ENCODE assay signal across 8 mouse cellular contexts in the genomic region with DNA sequence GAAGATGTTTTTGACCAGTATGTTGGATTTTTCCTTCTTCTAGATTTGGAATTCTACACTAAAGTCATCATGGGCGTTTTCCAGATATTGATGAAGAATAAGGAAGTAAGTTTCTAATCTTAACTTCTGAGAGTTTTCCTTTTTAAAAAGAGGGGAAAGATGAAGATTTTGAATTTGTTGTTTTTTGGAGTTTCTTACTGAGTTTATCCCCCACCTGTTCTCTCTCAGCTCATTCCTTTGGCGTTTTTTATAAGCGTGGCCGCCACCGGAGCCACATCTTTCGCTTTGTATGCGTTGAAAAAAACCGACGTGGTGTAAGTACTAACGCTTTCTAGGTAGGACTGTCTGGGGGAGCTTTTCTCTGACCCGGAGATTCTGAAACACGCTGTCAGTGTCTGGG. TPM values are rescaled to one million over a fixed set of nuclear protein-coding genes. Genes with fewer than 3 reads are reported as not detected.
A peak's percentile ranks its signal among the peaks of the same experiment; 100 is the strongest.
DNase-seq lines count a peak whose midpoint lies in the region; ATAC-seq lines count a peak whose summit lies in the region.

No protein-coding gene starts in this region.

- WGBS in neural tube, embryonic 11.5 days: 40% methylated on average over 12 of the region's 12 CpGs
- WGBS in forebrain, embryonic 15.5 days: 32% methylated on average over 12 of the region's 12 CpGs
- 38% methylated on average over 12 of the region's 12 CpGs for WGBS in liver, embryonic 11.5 days
- 31% methylated on average over 12 of the region's 12 CpGs for WGBS in stomach, embryonic 14.5 days

- peaks cover 5% of the 10 kb centered on the region; the same call in 1 of the 2 replicates for H3K27me3 ChIP-seq in neural tube, embryonic 11.5 days (ENCODE audit: control insufficient read depth, insufficient read depth, low read length)
- peaks cover 9% of the 10 kb centered on the region; the same call in 1 of the 2 replicates for H3K27me3 ChIP-seq in forebrain, embryonic 15.5 days
- H3K27me3 ChIP-seq in liver, embryonic 11.5 days (replicated peaks; ENCODE audit: control insufficient read depth, insufficient read depth, low read length): no peaks in the 10 kb centered on the region; the same call in 1 of the 2 replicates
- no peaks in the 10 kb centered on the region for H3K27me3 ChIP-seq in stomach, embryonic 14.5 days (ENCODE audit: control insufficient read depth, insufficient read depth, low read length)

- no peaks in the 10 kb centered on the region for H3K9me3 ChIP-seq in neural tube, embryonic 11.5 days (ENCODE audit: control insufficient read depth, low read length)
- H3K9me3 ChIP-seq in forebrain, embryonic 15.5 days: no peaks in the 10 kb centered on the region
- H3K9me3 ChIP-seq in liver, embryonic 11.5 days (ENCODE audit: control insufficient read depth, low read length): no peaks in the 10 kb centered on the region
- no peaks in the 10 kb centered on the region for H3K9me3 ChIP-seq in stomach, embryonic 14.5 days (ENCODE audit: control insufficient read depth, low read depth, low read length)

- ATAC-seq in neural tube, embryonic 11.5 days (ENCODE audit: insufficient read depth, low FRiP score, low TSS enrichment): no peak
- no peak for ATAC-seq in forebrain, embryonic 15.5 days (replicated peaks)
- ATAC-seq in liver, embryonic 11.5 days (replicated peaks; ENCODE audit: low FRiP score): no peak
- no peak for ATAC-seq in stomach, embryonic 14.5 days (ENCODE audit: insufficient number of reproducible peaks, insufficient read depth, low FRiP score, low read depth)
- no peak for ATAC-seq in monocyte, adult 5-6 weeks (replicated peaks; ENCODE audit: insufficient number of reproducible peaks, low FRiP score, low TSS enrichment, poor library complexity, severe bottlenecking)

- no peak for DNase-seq in neural tube, embryonic 11.5 days (ENCODE audit: low spot score)
- DNase-seq in neural tube, embryonic 10.5 days (ENCODE audit: extremely low spot score, low spot score): no peak
- no peak for DNase-seq in liver, embryonic 11.5 days (ENCODE audit: low spot score)
- DNase-seq in right cerebral cortex, postnatal 4 days: no peak
- no peak for DNase-seq in right cerebral cortex, postnatal 36 days (ENCODE audit: low spot score in 2 of 2)

- peak overlapping the region; percentile 56 for H3K4me2 ChIP-seq in neural tube, embryonic 11.5 days (ENCODE audit: low read depth)
- peak overlapping the region; percentile 61 for H3K4me2 ChIP-seq in forebrain, embryonic 15.5 days (replicated peaks)
- H3K4me2 ChIP-seq in liver, embryonic 11.5 days: peak overlapping the region; percentile 58
- H3K4me2 ChIP-seq in stomach, embryonic 14.5 days (replicated peaks; ENCODE audit: low read depth, low read length): peak overlapping the region; percentile 46

- H3K27ac ChIP-seq in neural tube, embryonic 11.5 days (ENCODE audit: low read depth, low read length): no peak overlapping the region
- H3K27ac ChIP-seq in forebrain, embryonic 15.5 days (replicated peaks): no peak overlapping the region
- no peak overlapping the region for H3K27ac ChIP-seq in liver, embryonic 11.5 days (ENCODE audit: low read depth, low read length)
- H3K27ac ChIP-seq in stomach, embryonic 14.5 days (ENCODE audit: low read length): no peak overlapping the region

- H3K36me3 ChIP-seq in neural tube, embryonic 11.5 days (ENCODE audit: control insufficient read depth, insufficient read depth, low read length): peaks cover 6% of the 10 kb centered on the region
- H3K36me3 ChIP-seq in forebrain, embryonic 15.5 days: peaks cover 6% of the 10 kb centered on the region
- 0 out of 2 replicates have a peak, but pooled peaks cover 4% of the 10 kb centered on the region for H3K36me3 ChIP-seq in liver, embryonic 11.5 days (ENCODE audit: control insufficient read depth, insufficient read depth, low read length)
- peaks cover 6% of the 10 kb centered on the region; the same call in 1 of the 2 replicates for H3K36me3 ChIP-seq in stomach, embryonic 14.5 days (ENCODE audit: control insufficient read depth, insufficient read depth, low read length)

- H3K9ac ChIP-seq in neural tube, embryonic 11.5 days (ENCODE audit: low read length): no peak overlapping the region
- peak overlapping the region; percentile 39 for H3K9ac ChIP-seq in forebrain, embryonic 15.5 days (replicated peaks)
- H3K9ac ChIP-seq in liver, embryonic 11.5 days (ENCODE audit: low read depth, low read length): no peak overlapping the region
- H3K9ac ChIP-seq in stomach, embryonic 14.5 days (replicated peaks; ENCODE audit: low read depth, low read length): no peak overlapping the region

- H3K4me1 ChIP-seq in neural tube, embryonic 11.5 days (ENCODE audit: control insufficient read depth, insufficient read depth, low read length): no peaks in the 10 kb centered on the region
- peaks cover 6% of the 10 kb centered on the region for H3K4me1 ChIP-seq in forebrain, embryonic 15.5 days
- no peaks in the 10 kb centered on the region for H3K4me1 ChIP-seq in liver, embryonic 11.5 days (replicated peaks; ENCODE audit: control insufficient read depth, insufficient read depth, low read length)
- no peaks in the 10 kb centered on the region for H3K4me1 ChIP-seq in stomach, embryonic 14.5 days (ENCODE audit: control insufficient read depth, insufficient read depth, low read length)

- peak overlapping the region; percentile 32 for H3K4me3 ChIP-seq in neural tube, embryonic 11.5 days (ENCODE audit: low read depth, low read length)
- H3K4me3 ChIP-seq in forebrain, embryonic 15.5 days: peak overlapping the region; percentile 41
- peak overlapping the region; percentile 34 for H3K4me3 ChIP-seq in liver, embryonic 11.5 days (ENCODE audit: low read depth, low read length)
- peak overlapping the region; percentile 20 for H3K4me3 ChIP-seq in stomach, embryonic 14.5 days (ENCODE audit: low read depth, low read length)

RNA-seq across cellular contexts. Expression of a gene that starts 1.2 kb away (rescaled TPM):
- 0.53 and 0.81 TPM in 2 replicates for polyA plus RNA-seq in neural tube, embryonic 11.5 days (2014; fragmentation: Nextera tagmentation; extraction: Ambion mirVana)
- polyA plus RNA-seq in forebrain, embryonic 15.5 days (2015; fragmentation: Nextera tagmentation; extraction: Ambion mirVana): not detected in 2 replicates
- polyA plus RNA-seq in liver, embryonic 11.5 days (2014; fragmentation: Nextera tagmentation; extraction: Ambion mirVana): not detected in 2 replicates
- 5.5 and 6.8 TPM in 2 replicates for polyA plus RNA-seq in stomach, embryonic 14.5 days (2014; fragmentation: Nextera tagmentation; extraction: Ambion mirVana)
- 3.2 to 7.8 TPM in 2 of 3 replicates, not detected in the other for total RNA-seq in monocyte, adult 5-6 weeks (2017)

RNA-seq across cellular contexts. Expression of a gene that starts 26.9 kb away (rescaled TPM):
- polyA plus RNA-seq in neural tube, embryonic 11.5 days (2014; fragmentation: Nextera tagmentation; extraction: Ambion mirVana): 18.8 and 21.9 TPM in 2 replicates
- polyA plus RNA-seq in forebrain, embryonic 15.5 days (2015; fragmentation: Nextera tagmentation; extraction: Ambion mirVana): 22.8 and 24.2 TPM in 2 replicates
- polyA plus RNA-seq in liver, embryonic 11.5 days (2014; fragmentation: Nextera tagmentation; extraction: Ambion mirVana): 24.5 and 25.5 TPM in 2 replicates
- 11.2 and 12.9 TPM in 2 replicates for polyA plus RNA-seq in stomach, embryonic 14.5 days (2014; fragmentation: Nextera tagmentation; extraction: Ambion mirVana)
- 0.75 to 0.97 TPM (median 0.95 TPM) in 3 replicates for total RNA-seq in monocyte, adult 5-6 weeks (2017)
